Mouse (Mus musculus) liver, embryonic 14.5 days (tissue): ENCODE results near the gene Atp8a2. TPM values are rescaled to one million over a fixed set of nuclear protein-coding genes. Genes with fewer than 3 reads are reported as not detected.

Experiments
- ATAC-seq: fragments of 200-750 bp; cut with Nextera tagmentation; 2 replicates; pipeline ENCODE4 v1.8.0; 2017; ENCODE audit warnings: moderate number of reproducible peaks, mild to moderate bottlenecking, moderate library complexity; ENCODE audit not compliant: insufficient read depth
- DNase-seq, 3 experiments: peaks; one replicate each; pipeline ENCODE4 v3.0.0-alpha.2; 2012 to 2013; ENCODE audit warnings: low read depth in 3 of 3, low spot score in 3 of 3
- H3K27ac ChIP-seq: fragments of 300-500 bp; sonication (generic); 2 replicates; pipeline ENCODE4 v1.5.1; 2014; ENCODE audit warnings: moderate library complexity, mild to moderate bottlenecking, control low read depth, inconsistent platforms
- H3K27me3 ChIP-seq: fragments of 300-500 bp; sonication (generic); 2 replicates; pipeline ENCODE4 v1.6.1; 2014; ENCODE audit warnings: mild to moderate bottlenecking, low read length, moderate library complexity; ENCODE audit not compliant: control insufficient read depth, insufficient read depth
- H3K36me3 ChIP-seq: fragments of 300-500 bp; sonication (generic); replicated peaks from 2 replicates; pipeline ENCODE4 v1.6.1; 2014; ENCODE audit warnings: low read depth; ENCODE audit not compliant: control insufficient read depth, insufficient read depth
- H3K4me1 ChIP-seq, 2 experiments: fragments of 200-500 bp in 1 of 2; fragments of 300-500 bp in 1 of 2; sonication (generic) in 1 of 2; replicated peaks; 2 replicates each; pipeline ENCODE4 v1.6.1; 2012 to 2014; ENCODE audit warnings: antibody characterized with exemption in 1 of 2, inconsistent platforms in 1 of 2, low read length in 1 of 2; ENCODE audit not compliant: control insufficient read depth in 2 of 2, insufficient read depth in 2 of 2
- H3K4me2 ChIP-seq: fragments of 300-500 bp; sonication (generic); 2 replicates; pipeline ENCODE4 v1.6.1; 2014; ENCODE audit warnings: low read depth, mild to moderate bottlenecking, control low read depth, moderate library complexity
- H3K4me3 ChIP-seq, 2 experiments: fragments of 200-500 bp in 1 of 2; fragments of 300-500 bp in 1 of 2; sonication (generic) in 1 of 2; 2 replicates each; pipeline ENCODE4 v1.5.1; 2012 to 2014; ENCODE audit warnings: low read depth in 2 of 2, low read length in 2 of 2, mild to moderate bottlenecking in 2 of 2, control low read depth in 1 of 2, inconsistent platforms in 1 of 2, moderate library complexity in 1 of 2; ENCODE audit not compliant: insufficient read depth in 1 of 2
- H3K9ac ChIP-seq: fragments of 300-500 bp; sonication (generic); replicated peaks from 2 replicates; pipeline ENCODE4 v1.6.1; 2014; ENCODE audit warnings: mild to moderate bottlenecking, control low read depth, moderate library complexity
- H3K9me3 ChIP-seq: fragments of 300-500 bp; sonication (generic); 2 replicates; pipeline ENCODE4 v1.6.1; 2016; ENCODE audit warnings: low read length, mixed read lengths; ENCODE audit not compliant: control insufficient read depth
- CTCF ChIP-seq: IDR thresholded peaks from 2 replicates; pipeline ENCODE4 v1.5.1; 2016; ENCODE audit warnings: antibody characterized with exemption, low read depth, control low read depth
- EP300 ChIP-seq: IDR thresholded peaks from 2 replicates; pipeline ENCODE4 v1.6.1; 2016; ENCODE audit warnings: antibody characterized with exemption, low read depth
- WGBS: fragments of 180-500 bp; shearing (Covaris S2); extraction: QIAGEN DNeasy Blood & Tissue Kit; methylation state at CpG from one replicate; pipeline ENCODE4 v1.1.7; 2014; ENCODE audit not compliant: insufficient replicate concordance; 5-methylcytosine and 5-hydroxymethylcytosine counted together
- polyA plus RNA-seq, 2 experiments: library from polyadenylated mRNA; depleted of rRNA in 1 of 2; stranded (reverse) in 1 of 2; unstranded in 1 of 2; fragments of >200 nt; fragmentation: Nextera tagmentation in 1 of 2; extraction: Ambion mirVana in 1 of 2; gene quantifications; 2 replicates each; pipeline versions ENCODE4 v1.2.1 to v1.2.3; 2012 to 2014

The Atp8a2 gene
- polyA plus RNA-seq, 2 experiments = 0.51 to 1.8 TPM

GRCm38 (mm10) chr14:59745676-59746075 lies 451.3 kb downstream of the Atp8a2 start:
- no peak overlapping the region for H3K4me3 ChIP-seq
- WGBS = 46% methylated on average over 4 of the region's 4 CpGs
- no peak overlapping the region for H3K4me2 ChIP-seq
- DNase-seq (no peak), ATAC-seq (no peak)
- H3K27ac ChIP-seq = no peak overlapping the region
- H3K36me3 ChIP-seq = no peaks in the 10 kb centered on the region
- H3K4me1 ChIP-seq = no peaks in the 10 kb centered on the region
- H3K9me3 ChIP-seq = no peaks in the 10 kb centered on the region
- TF ChIP-seq CTCF (no peak), EP300 (no peak)
- no peaks in the 10 kb centered on the region for H3K27me3 ChIP-seq
- H3K9ac ChIP-seq = no peak overlapping the region

GRCm38 (mm10) chr14:59741752-59742151 lies 455.2 kb downstream of the Atp8a2 start:
- H3K9ac ChIP-seq = no peak overlapping the region
- H3K4me2 ChIP-seq = no peak overlapping the region
- TF ChIP-seq EP300 (no peak), CTCF (no peak)
- no peak overlapping the region for H3K4me3 ChIP-seq
- no peaks in the 10 kb centered on the region for H3K27me3 ChIP-seq
- no peaks in the 10 kb centered on the region for H3K9me3 ChIP-seq
- no peak for ATAC-seq
- 75% methylated on average over 5 of the region's 5 CpGs for WGBS
- H3K27ac ChIP-seq = no peak overlapping the region
- no peak for DNase-seq
- no peaks in the 10 kb centered on the region for H3K36me3 ChIP-seq
- no peaks in the 10 kb centered on the region for H3K4me1 ChIP-seq

- Histone ChIP-seq H3K4me2 (no peak overlapping the region), H3K4me1 (no peaks in the 10 kb centered on the region), H3K4me3 (no peak overlapping the region), H3K27ac (no peak overlapping the region), H3K9me3 (no peaks in the 10 kb centered on the region), H3K27me3 (no peaks in the 10 kb centered on the region), H3K9ac (no peak overlapping the region), H3K36me3 (no peaks in the 10 kb centered on the region)
- no peak for DNase-seq
- TF ChIP-seq CTCF = no peak
- no peak for TF ChIP-seq EP300
- WGBS = 58% methylated on average over 6 of the region's 6 CpGs
- no peak for ATAC-seq
Measured at GRCm38 (mm10) chr14:59739446-59739845, 457.5 kb downstream of the Atp8a2 start.

- 49% methylated on average over 8 of the region's 8 CpGs for WGBS
- Histone ChIP-seq H3K4me1 (no peaks in the 10 kb centered on the region), H3K36me3 (no peaks in the 10 kb centered on the region), H3K27ac (no peak overlapping the region), H3K4me2 (no peak overlapping the region), H3K9me3 (no peaks in the 10 kb centered on the region), H3K4me3 (no peak overlapping the region), H3K27me3 (no peaks in the 10 kb centered on the region), H3K9ac (no peak overlapping the region)
- DNase-seq = no peak
- no peak for ATAC-seq
- TF ChIP-seq EP300 (no peak), CTCF (no peak)
Measured at GRCm38 (mm10) chr14:59737734-59738294, 459.2 kb downstream of the Atp8a2 start.

GRCm38 (mm10) chr14:59736861-59737700 lies 459.9 kb downstream of the Atp8a2 start:
- ATAC-seq (no peak), DNase-seq (no peak)
- H3K9me3 ChIP-seq = no peaks in the 10 kb centered on the region
- H3K9ac ChIP-seq = no peak overlapping the region
- H3K4me1 ChIP-seq = no peaks in the 10 kb centered on the region
- no peak overlapping the region for H3K4me3 ChIP-seq
- H3K27ac ChIP-seq = no peak overlapping the region
- TF ChIP-seq EP300 = no peak
- no peak for TF ChIP-seq CTCF
- WGBS = 64% methylated on average over 9 of the region's 9 CpGs
- no peaks in the 10 kb centered on the region for H3K36me3 ChIP-seq
- H3K27me3 ChIP-seq = no peaks in the 10 kb centered on the region
- no peak overlapping the region for H3K4me2 ChIP-seq
